Mouse (Mus musculus): ENCODE results near the gene Adam19.

DNA sequence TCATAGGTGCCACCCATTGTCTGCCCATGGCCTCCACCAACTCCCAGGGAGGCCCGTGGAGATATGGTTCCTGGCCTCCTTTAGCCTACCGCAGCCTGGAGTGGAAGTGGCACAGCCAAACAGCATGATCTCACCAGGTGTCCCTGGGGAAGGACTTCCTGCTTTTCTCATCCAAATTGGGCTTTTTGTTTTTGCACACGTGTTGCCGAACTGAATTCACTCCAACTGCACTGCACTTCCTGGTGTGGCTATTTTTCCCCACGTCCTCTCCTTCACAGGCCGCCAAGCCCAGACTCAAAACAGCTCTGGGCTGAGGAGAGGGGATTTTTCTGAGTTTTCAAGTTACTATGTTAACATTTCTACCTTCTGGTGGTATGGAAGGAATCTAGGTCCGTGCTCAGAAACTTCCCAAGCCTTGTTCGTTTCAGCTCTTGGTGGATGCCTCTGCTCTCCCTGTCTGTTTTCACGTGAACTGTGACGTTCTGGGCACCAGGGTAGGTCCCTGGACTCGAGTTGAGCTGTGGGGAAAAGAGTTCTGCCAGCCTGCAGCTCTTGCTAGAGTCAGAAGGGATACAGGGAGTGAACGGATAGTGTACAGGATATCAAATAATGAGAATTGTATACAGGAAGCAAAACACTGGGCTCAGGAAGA is 13.1 kb downstream of the Adam19 start:
- TF ChIP-seq POLR2A (IDR thresholded peaks at IDR 0.05; ENCODE audit: low read depth, low read length) (no peak), CTCF (IDR thresholded peaks at IDR 0.05; ENCODE audit: extremely low read depth, insufficient read depth, insufficient read length, insufficient replicate concordance) (no peak)
